19 mouse cellular contexts compared by ENCODE assay signal in the genomic region with DNA sequence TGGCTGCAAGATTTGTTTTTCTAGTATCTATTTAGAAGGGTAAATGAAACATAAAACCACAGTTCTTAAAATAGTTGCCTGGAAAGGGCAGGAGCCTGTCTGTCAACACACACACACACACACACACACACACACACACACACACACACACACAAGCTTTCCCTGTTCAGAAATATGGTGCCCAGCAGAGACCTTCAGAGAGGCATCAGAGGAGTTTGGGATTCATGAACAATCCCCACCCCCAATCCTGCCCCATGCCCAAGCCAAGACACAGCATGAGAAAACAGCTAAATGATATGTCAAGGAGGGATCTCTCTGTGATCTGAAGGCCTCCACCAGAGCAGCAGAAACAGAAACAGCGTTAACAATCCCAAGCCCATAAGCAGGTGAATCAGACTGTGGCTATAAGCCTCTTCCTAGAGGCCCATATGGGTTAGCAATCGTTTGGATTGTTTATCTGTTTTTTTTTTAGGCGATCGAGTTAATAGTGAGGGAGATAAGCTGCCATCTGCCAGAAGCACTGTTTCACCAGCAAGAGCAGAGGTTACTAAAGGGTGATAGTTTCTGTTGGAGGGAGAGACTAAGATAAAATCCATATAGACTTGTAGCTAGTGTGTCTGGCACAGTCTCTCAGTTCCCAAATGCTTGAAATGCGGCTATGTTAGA. TPM values are rescaled to one million over a fixed set of nuclear protein-coding genes. Genes with fewer than 3 reads are reported as not detected.
DNase-seq lines count a peak whose midpoint lies in the region; ATAC-seq and TF ChIP-seq lines count a peak whose summit lies in the region.
"Had no signal": no experiment of that assay in that cellular context is flagged by ENCODE, and none has a peak within 500 bp of the region (broad histone marks: within the 10 kb centered on the region; RNA-seq: fewer than 3 reads in every experiment).

No protein-coding gene starts in this region.

- H3K4me3 ChIP-seq in heart, embryonic 12.5 days = no peak overlapping the region
- no peak overlapping the region for H3K4me3 ChIP-seq in midbrain, embryonic 11.5 days (ENCODE audit: low read depth, low read length)
- no peak overlapping the region for H3K4me3 ChIP-seq in midbrain, postnatal 0 days (ENCODE audit: low read depth, low read length)
- no peak overlapping the region for H3K4me3 ChIP-seq in forebrain, embryonic 14.5 days (ENCODE audit: low read depth, low read length)
- H3K4me3 ChIP-seq: intestine, embryonic 15.5 days; limb, embryonic 13.5 days; liver, embryonic 15.5 days; midbrain, embryonic 12.5 days; stomach, embryonic 15.5 days had no signal

- WGBS in heart, embryonic 12.5 days = 31% methylated on average over 5 of the region's 5 CpGs
- 74% methylated on average over 5 of the region's 5 CpGs for WGBS in midbrain, embryonic 11.5 days
- 61% methylated on average over 5 of the region's 5 CpGs for WGBS in midbrain, postnatal 0 days
- 80% methylated on average over 5 of the region's 5 CpGs for WGBS in forebrain, embryonic 14.5 days

- H3K9ac ChIP-seq in heart, embryonic 12.5 days = no peak overlapping the region
- no peak overlapping the region for H3K9ac ChIP-seq in midbrain, embryonic 11.5 days (ENCODE audit: low read length)
- H3K9ac ChIP-seq in midbrain, postnatal 0 days (replicated peaks; ENCODE audit: low read length, poor library complexity, severe bottlenecking) = no peak overlapping the region
- 0 out of 2 replicates have a peak overlapping the region, but pooled peaks have one; percentile 17 for H3K9ac ChIP-seq in forebrain, embryonic 14.5 days (ENCODE audit: low read length)
- H3K9ac ChIP-seq: intestine, embryonic 15.5 days; limb, embryonic 13.5 days; liver, embryonic 15.5 days; midbrain, embryonic 12.5 days; stomach, embryonic 15.5 days had no signal

- peaks cover 8% of the 10 kb centered on the region for H3K27me3 ChIP-seq in heart, embryonic 12.5 days (replicated peaks)
- H3K27me3 ChIP-seq in midbrain, embryonic 11.5 days (ENCODE audit: control insufficient read depth, insufficient read depth, low read length) = no peaks in the 10 kb centered on the region
- H3K27me3 ChIP-seq in midbrain, postnatal 0 days (ENCODE audit: insufficient read depth, low read length) = no peaks in the 10 kb centered on the region
- no peaks in the 10 kb centered on the region for H3K27me3 ChIP-seq in forebrain, embryonic 14.5 days (replicated peaks; ENCODE audit: control insufficient read depth, insufficient read depth, low read length)
- H3K27me3 ChIP-seq: intestine, embryonic 15.5 days had no signal

- H3K36me3 ChIP-seq in heart, embryonic 12.5 days = no peaks in the 10 kb centered on the region
- H3K36me3 ChIP-seq in midbrain, embryonic 11.5 days (ENCODE audit: control insufficient read depth, insufficient read depth, low read length) = no peaks in the 10 kb centered on the region
- H3K36me3 ChIP-seq in midbrain, postnatal 0 days (ENCODE audit: insufficient read depth, low read length) = no peaks in the 10 kb centered on the region
- no peaks in the 10 kb centered on the region for H3K36me3 ChIP-seq in forebrain, embryonic 14.5 days (ENCODE audit: control insufficient read depth, insufficient read depth, low read length)
- H3K36me3 ChIP-seq: intestine, embryonic 15.5 days; limb, embryonic 13.5 days; liver, embryonic 15.5 days; midbrain, embryonic 12.5 days; stomach, embryonic 15.5 days had no signal

- H3K4me2 ChIP-seq in heart, embryonic 12.5 days = no peak overlapping the region
- H3K4me2 ChIP-seq in midbrain, embryonic 11.5 days = no peak overlapping the region
- no peak overlapping the region for H3K4me2 ChIP-seq in midbrain, postnatal 0 days (ENCODE audit: low read depth, low read length, poor library complexity, severe bottlenecking)
- no peak overlapping the region for H3K4me2 ChIP-seq in forebrain, embryonic 14.5 days (ENCODE audit: low read length)
- H3K4me2 ChIP-seq: liver, embryonic 15.5 days had no signal

- no peak for TF ChIP-seq CTCF in midbrain, postnatal 0 days (IDR thresholded peaks at IDR 0.05)

- H3K4me1 ChIP-seq in heart, embryonic 12.5 days (replicated peaks) = peaks cover 40% of the 10 kb centered on the region
- H3K4me1 ChIP-seq in midbrain, embryonic 11.5 days (ENCODE audit: control insufficient read depth, insufficient read depth, low read length) = peaks cover 26% of the 10 kb centered on the region
- H3K4me1 ChIP-seq in midbrain, postnatal 0 days (ENCODE audit: insufficient read depth, low read length) = peaks cover 7% of the 10 kb centered on the region; the same call in 1 of the 2 replicates
- H3K4me1 ChIP-seq in forebrain, embryonic 14.5 days (ENCODE audit: control insufficient read depth, insufficient read depth, low read length) = peaks cover 24% of the 10 kb centered on the region

- no peak for DNase-seq in heart, adult 9 months (ENCODE audit: low spot score in 2 of 2)
- DNase-seq in midbrain, embryonic 11.5 days (ENCODE audit: low spot score, missing footprints) = peak; percentile 75
- no peak for DNase-seq in midbrain, postnatal 0 days (ENCODE audit: low spot score)
- DNase-seq in forebrain, embryonic 14.5 days (ENCODE audit: low spot score) = no peak
- peak; percentile 25 for DNase-seq in gastrocnemius, postnatal 25 days
- no peak for DNase-seq in right cerebral cortex, postnatal 10 days (ENCODE audit: low spot score in 2 of 2)
- DNase-seq: adrenal gland, postnatal 25 days; cerebellum, adult 9-11 months; spleen, adult 18-20 months; thymus, postnatal 25 days had no signal

- no peaks in the 10 kb centered on the region for H3K9me3 ChIP-seq in heart, embryonic 12.5 days (replicated peaks)
- H3K9me3 ChIP-seq in midbrain, embryonic 11.5 days (ENCODE audit: control insufficient read depth, low read length) = no peaks in the 10 kb centered on the region
- H3K9me3 ChIP-seq in midbrain, postnatal 0 days (ENCODE audit: low read length) = no peaks in the 10 kb centered on the region
- no peaks in the 10 kb centered on the region for H3K9me3 ChIP-seq in forebrain, embryonic 14.5 days (replicated peaks; ENCODE audit: control insufficient read depth, low read length)
- H3K9me3 ChIP-seq: intestine, embryonic 15.5 days; limb, embryonic 13.5 days; liver, embryonic 15.5 days; midbrain, embryonic 12.5 days; stomach, embryonic 15.5 days had no signal

- no peak for ATAC-seq in heart, embryonic 12.5 days (ENCODE audit: insufficient number of reproducible peaks, low FRiP score)
- ATAC-seq in midbrain, embryonic 11.5 days (ENCODE audit: low FRiP score) = no peak
- no peak for ATAC-seq in midbrain, postnatal 0 days (ENCODE audit: low FRiP score)
- no peak for ATAC-seq in forebrain, embryonic 14.5 days
- ATAC-seq: activated CD4-positive, CD25-positive, alpha-beta regulatory T cell, adult 4 months; CD4-positive, CD25-positive, alpha-beta regulatory T cell, adult 4 months had no signal

- H3K27ac ChIP-seq in heart, embryonic 12.5 days (ENCODE audit: poor library complexity, severe bottlenecking) = peak overlapping the region; percentile 29; the same call in 1 of the 2 replicates
- H3K27ac ChIP-seq in midbrain, embryonic 11.5 days (ENCODE audit: low read depth, low read length) = no peak overlapping the region
- no peak overlapping the region for H3K27ac ChIP-seq in midbrain, postnatal 0 days (ENCODE audit: low read depth, low read length)
- H3K27ac ChIP-seq in forebrain, embryonic 14.5 days (ENCODE audit: low read depth, low read length) = no peak overlapping the region
- H3K27ac ChIP-seq: liver, embryonic 15.5 days had no signal

RNA-seq across cellular contexts. Expression of a gene that starts 4.4 kb away (rescaled TPM):
- 1.1 and 1.7 TPM in 2 replicates for polyA plus RNA-seq in heart, embryonic 12.5 days (2016; fragmentation: Nextera tagmentation; extraction: Ambion mirVana)
- 150 and 154 TPM in 2 replicates for polyA plus RNA-seq in midbrain, embryonic 11.5 days (2014; fragmentation: Nextera tagmentation; extraction: Ambion mirVana)
- 203 and 205 TPM in 2 replicates for total RNA-seq in midbrain, postnatal 0 days (2014; rRNA removed)
- 187 and 219 TPM in 2 replicates for polyA plus RNA-seq in midbrain, postnatal 0 days (2015; fragmentation: Nextera tagmentation; extraction: Ambion mirVana)
- polyA plus RNA-seq in forebrain, embryonic 14.5 days (2014; fragmentation: Nextera tagmentation; extraction: Ambion mirVana) = 301 and 306 TPM in 2 replicates
- total RNA-seq in gastrocnemius, postnatal 25 days (2021) = not detected

RNA-seq across cellular contexts. Expression of a gene that starts 6.4 kb away (rescaled TPM):
- 5.3 and 5.7 TPM in 2 replicates for polyA plus RNA-seq in heart, embryonic 12.5 days (2016; fragmentation: Nextera tagmentation; extraction: Ambion mirVana)
- polyA plus RNA-seq in midbrain, embryonic 11.5 days (2014; fragmentation: Nextera tagmentation; extraction: Ambion mirVana) = 15.3 TPM in 2 replicates
- 6.6 and 6.7 TPM in 2 replicates for total RNA-seq in midbrain, postnatal 0 days (2014; rRNA removed)
- polyA plus RNA-seq in midbrain, postnatal 0 days (2015; fragmentation: Nextera tagmentation; extraction: Ambion mirVana) = 19.4 and 23.3 TPM in 2 replicates
- polyA plus RNA-seq in forebrain, embryonic 14.5 days (2014; fragmentation: Nextera tagmentation; extraction: Ambion mirVana) = 14.7 and 19.2 TPM in 2 replicates
- 1 to 10 TPM; 4.6 to 4.9 TPM for total RNA-seq in gastrocnemius, postnatal 25 days (2021)

RNA-seq across cellular contexts. Expression of a gene that starts 30.0 kb away (rescaled TPM):
- 0.57 TPM in 1 of 2 replicates, not detected in the other for polyA plus RNA-seq in heart, embryonic 12.5 days (2016; fragmentation: Nextera tagmentation; extraction: Ambion mirVana)
- 0.12 TPM in 1 of 2 replicates, not detected in the other for polyA plus RNA-seq in midbrain, embryonic 11.5 days (2014; fragmentation: Nextera tagmentation; extraction: Ambion mirVana)
- total RNA-seq in midbrain, postnatal 0 days (2014; rRNA removed) = not detected in 2 replicates
- 0.68 and 1.1 TPM in 2 replicates for polyA plus RNA-seq in midbrain, postnatal 0 days (2015; fragmentation: Nextera tagmentation; extraction: Ambion mirVana)
- polyA plus RNA-seq in forebrain, embryonic 14.5 days (2014; fragmentation: Nextera tagmentation; extraction: Ambion mirVana) = 0.38 and 0.78 TPM in 2 replicates
- total RNA-seq in gastrocnemius, postnatal 25 days (2021) = not detected
- total RNA-seq: adrenal gland, postnatal 25 days; left cerebral cortex, adult 8-10 months had no signal

RNA-seq across cellular contexts. Expression of a gene that starts 30.6 kb away (rescaled TPM):
- 57.4 and 62.0 TPM in 2 replicates for polyA plus RNA-seq in heart, embryonic 12.5 days (2016; fragmentation: Nextera tagmentation; extraction: Ambion mirVana)
- polyA plus RNA-seq in midbrain, embryonic 11.5 days (2014; fragmentation: Nextera tagmentation; extraction: Ambion mirVana) = 71.1 and 73.3 TPM in 2 replicates
- 52.5 and 56.8 TPM in 2 replicates for total RNA-seq in midbrain, postnatal 0 days (2014; rRNA removed)
- 56.1 and 58.7 TPM in 2 replicates for polyA plus RNA-seq in midbrain, postnatal 0 days (2015; fragmentation: Nextera tagmentation; extraction: Ambion mirVana)
- polyA plus RNA-seq in forebrain, embryonic 14.5 days (2014; fragmentation: Nextera tagmentation; extraction: Ambion mirVana) = 57.2 and 58.6 TPM in 2 replicates
- 10 to 100 TPM; 35.6 to 39.1 TPM for total RNA-seq in gastrocnemius, postnatal 25 days (2021)

Comparison
In these comparisons a context has a peak if more than half of its experiments do, and no peak if none do; other contexts are left out.
1. DNase-seq: peak in midbrain, embryonic 11.5 days (single experiment) and gastrocnemius, postnatal 25 days (single experiment); none in heart, adult 9 months (0 of 2), midbrain, postnatal 0 days (single experiment), forebrain, embryonic 14.5 days (single experiment) and right cerebral cortex, postnatal 10 days (0 of 2).
2. RNA of a gene that starts 4.4 kb away (polyA plus RNA-seq): 301 to 306 TPM in forebrain, embryonic 14.5 days, 187 to 219 TPM in midbrain, postnatal 0 days and 150 to 154 TPM in midbrain, embryonic 11.5 days; 1.1 to 1.7 TPM in heart, embryonic 12.5 days; every median in the first group is over 10 times any median in the second.